Mouse (Mus musculus): Measurements from ENCODE around the gene Mzf1. TPM values are rescaled to one million over a fixed set of nuclear protein-coding genes. Genes with fewer than 3 reads are reported as not detected.

The Mzf1 gene
- total RNA-seq, 1 experiment from 2014 or later = 3.4 TPM

- peak; percentile 98 for DNase-seq
These were observed 20.2 kb downstream of the Mzf1 start, which contains the start of gene Chmp2a for GRCm38 (mm10) chr7:13034148-13034977. Chmp2a (minus strand) TSS chr7:13034807.

- no peak for DNase-seq
These were observed 21.0 kb downstream of the Mzf1 start for GRCm38 (mm10) chr7:13033451-13034147.

GRCm38 (mm10) chr7:13032541-13032940, 22.0 kb downstream of the Mzf1 start:
- no peak for DNase-seq

GRCm38 (mm10) chr7:13031983-13032382, 22.6 kb downstream of the Mzf1 start:
- DNase-seq = no peak

GRCm38 (mm10) chr7:13031069-13031468, 23.5 kb downstream of the Mzf1 start:
- peak; percentile 57 for DNase-seq

- DNase-seq = no peak
These were observed 25.6 kb downstream of the Mzf1 start for GRCm38 (mm10) chr7:13028986-13029385.

GRCm38 (mm10) chr7:13025511-13026112, 29.0 kb downstream of the Mzf1 start:
- no peak for DNase-seq

GRCm38 (mm10) chr7:13024805-13025204, 29.8 kb downstream of the Mzf1 start:
- DNase-seq = peak; percentile 91

- peak; percentile 94 for DNase-seq
These were observed 30.4 kb downstream of the Mzf1 start for GRCm38 (mm10) chr7:13023928-13024731.

GRCm38 (mm10) chr7:13022773-13023535, 31.6 kb downstream of the Mzf1 start:
- DNase-seq = peak; percentile 80

GRCm38 (mm10) chr7:13015217-13015616, 39.3 kb downstream of the Mzf1 start:
- no peak for DNase-seq

- DNase-seq = no peak
These were observed 40.2 kb downstream of the Mzf1 start for GRCm38 (mm10) chr7:13014275-13014839.

- DNase-seq = no peak
These were observed 40.9 kb downstream of the Mzf1 start for GRCm38 (mm10) chr7:13013671-13014070.

- no peak for DNase-seq
These were observed 44.3 kb downstream of the Mzf1 start, which contains the start of gene Zbtb45 for GRCm38 (mm10) chr7:13010005-13010908. Zbtb45 (minus strand) TSS chr7:13010034.

- DNase-seq = peak; percentile 95
These were observed 45.2 kb downstream of the Mzf1 start for GRCm38 (mm10) chr7:13009143-13010004.

- no peak for DNase-seq
These were observed 47.0 kb downstream of the Mzf1 start for GRCm38 (mm10) chr7:13007341-13008092.

- DNase-seq = no peak
These were observed 48.0 kb downstream of the Mzf1 start for GRCm38 (mm10) chr7:13006531-13006930.

GRCm38 (mm10) chr7:13006011-13006410, 48.6 kb downstream of the Mzf1 start:
- no peak for DNase-seq
